Mouse (Mus musculus): ENCODE measurements around the gene Iqck. TPM values are rescaled to one million over a fixed set of nuclear protein-coding genes. Genes with fewer than 3 reads are reported as not detected.

Iqck gene
- 0.15 and 0.17 TPM in 2 replicates for polyA plus RNA-seq (2012; ENCODE audit: low replicate concordance)

GRCm38 (mm10) chr7:118855171-118855876, at the start of gene Iqck:
Gene Iqck (plus strand): TSS chr7:118855752.

DNA sequence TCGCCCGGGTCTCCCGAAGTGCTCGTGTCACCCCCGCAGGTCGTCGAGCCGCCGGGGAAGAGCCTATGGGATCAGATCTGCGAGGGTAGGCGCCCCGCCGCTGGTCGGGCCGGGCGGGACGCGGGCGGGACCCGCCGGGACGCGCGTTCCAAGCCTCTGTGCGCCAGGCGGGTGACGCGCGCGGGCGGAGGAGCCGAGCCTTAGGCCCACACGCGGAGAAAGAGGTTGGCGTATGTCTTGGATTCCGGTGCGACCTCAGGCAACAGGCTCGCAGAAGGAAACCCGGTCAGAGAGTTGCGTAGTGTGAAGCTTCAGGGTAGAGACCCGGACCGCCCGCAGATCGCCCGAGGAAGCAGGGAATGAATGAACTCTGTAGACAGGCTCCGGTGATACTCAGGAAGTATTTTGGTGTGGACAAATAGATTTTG, 339 bp downstream of the Iqck start, which contains the start of gene Knop1:
Gene Knop1, minus strand, starts transcription at position 378 of the 428 bp plus-strand sequence.

DNA sequence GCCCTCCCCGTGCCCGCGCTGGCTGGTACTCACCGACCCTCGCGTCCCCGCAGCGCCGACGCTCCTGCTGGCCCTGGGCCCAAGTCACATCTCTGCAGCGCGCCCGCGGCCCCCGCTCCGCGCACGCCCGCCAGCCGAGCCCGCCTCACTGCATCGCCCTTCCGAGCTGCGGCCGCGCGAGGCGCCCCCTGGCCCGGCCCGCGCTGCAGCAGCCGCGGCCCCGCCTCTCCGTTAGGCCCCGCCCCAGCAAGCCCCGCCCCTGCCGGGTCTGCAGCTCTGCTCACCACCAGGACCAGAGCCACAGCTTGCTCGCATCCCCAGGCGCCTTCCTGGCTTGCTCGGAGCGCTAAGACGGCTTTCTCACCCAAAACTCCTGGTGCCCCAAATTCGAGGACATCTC, 139.5 kb downstream of the Iqck start, which contains the start of gene Gprc5b:
Gene Gprc5b, minus strand, starts transcription at position 205 of the 400 bp plus-strand sequence.

Other genes with a start within 250 kb of the Iqck start
- 28.0 and 36.3 TPM in 2 replicates for gene Gde1, start 150.0 kb upstream of the Iqck start, polyA plus RNA-seq (2012; ENCODE audit: low replicate concordance)
- gene Ccp110, start 143.2 kb upstream of the Iqck start, polyA plus RNA-seq (2012; ENCODE audit: low replicate concordance): 0.33 and 0.94 TPM in 2 replicates
- 8.9 and 18.0 TPM in 2 replicates for gene Vps35l, start 115.5 kb upstream of the Iqck start, polyA plus RNA-seq (2012; ENCODE audit: low replicate concordance)
- 3.2 and 8.5 TPM in 2 replicates for gene Knop1, start 502 bp downstream of the Iqck start, polyA plus RNA-seq (2012; ENCODE audit: low replicate concordance)
- 0.16 and 0.81 TPM in 2 replicates for gene Gprc5b, start 139.5 kb downstream of the Iqck start, polyA plus RNA-seq (2012; ENCODE audit: low replicate concordance)